Mouse (Mus musculus): ENCODE data around the gene Rprd2. TPM values are rescaled to one million over a fixed set of nuclear protein-coding genes. Genes with fewer than 3 reads are reported as not detected.

The Rprd2 gene
- polyA plus RNA-seq, 1 experiment: 20.1 TPM

- Histone ChIP-seq H3K4me3 (ENCODE audit: control insufficient read depth, insufficient read depth, low read length) (no peak overlapping the region), H3K27me3 (ENCODE audit: control insufficient read depth, insufficient read depth, low read length) (no peaks in the 10 kb centered on the region), H3K36me3 (ENCODE audit: control insufficient read depth, insufficient read depth, low read length) (no peaks in the 10 kb centered on the region), H3K27ac (ENCODE audit: control insufficient read depth, insufficient read depth, low read length) (no peak overlapping the region), H3K4me1 (replicated peaks; ENCODE audit: control insufficient read depth, insufficient read depth, low read length) (peaks cover 20% of the 10 kb centered on the region)
- TF ChIP-seq CTCF (IDR thresholded peaks at IDR 0.05; ENCODE audit: borderline replicate concordance, control insufficient read depth, extremely low read depth, insufficient read depth, low read length, poor library complexity) (0 out of 2 replicates have a peak, but pooled peaks have one; percentile 9), POLR2A (IDR thresholded peaks at IDR 0.05; ENCODE audit: control insufficient read depth, extremely low read depth, insufficient read depth, low read length, poor library complexity) (no peak)
- no peak for DNase-seq
- WGBS: 96% methylated on average over 12 of the region's 12 CpGs
Measured at GRCm38 (mm10) chr3:95735071-95735670, 83.5 kb downstream of the Rprd2 start.

DNA sequence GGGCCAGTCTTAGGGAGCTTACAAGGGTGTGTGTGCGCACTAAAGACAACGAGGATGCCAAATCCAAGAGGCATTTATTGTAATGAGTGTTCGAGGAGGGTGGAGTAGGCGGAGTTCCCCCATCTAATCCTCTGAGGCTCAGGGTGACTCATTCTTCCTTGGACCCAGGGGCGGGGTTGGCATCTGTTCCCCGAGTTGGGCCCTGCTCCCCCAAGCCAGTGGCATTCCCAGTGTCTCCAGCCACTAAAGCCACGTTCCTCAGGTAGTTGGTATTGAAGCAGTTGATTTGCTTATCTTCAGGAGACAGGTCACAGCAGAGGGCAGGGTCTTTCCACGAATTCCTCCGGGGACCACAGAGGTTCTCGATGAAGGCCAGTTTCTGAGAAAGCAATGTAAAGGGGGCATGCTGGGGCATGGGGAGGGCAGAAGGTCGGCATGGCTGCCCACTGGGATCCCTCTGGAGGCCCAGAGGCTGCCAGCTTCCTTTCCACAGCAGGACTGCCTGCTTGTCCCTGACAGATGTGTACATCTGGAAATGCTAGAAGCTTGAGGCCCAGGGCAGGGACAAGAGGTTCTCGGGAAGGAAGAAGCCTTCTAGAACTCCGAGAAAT is 84.5 kb downstream of the Rprd2 start:
- Histone ChIP-seq H3K27me3 (ENCODE audit: control insufficient read depth, insufficient read depth, low read length) (no peaks in the 10 kb centered on the region), H3K4me1 (replicated peaks; ENCODE audit: control insufficient read depth, insufficient read depth, low read length) (peaks cover 11% of the 10 kb centered on the region), H3K27ac (ENCODE audit: control insufficient read depth, insufficient read depth, low read length) (no peak overlapping the region), H3K36me3 (ENCODE audit: control insufficient read depth, insufficient read depth, low read length) (no peaks in the 10 kb centered on the region), H3K4me3 (ENCODE audit: control insufficient read depth, insufficient read depth, low read length) (no peak overlapping the region)
- 95% methylated on average over 13 of the region's 13 CpGs for WGBS
- no peak for DNase-seq
- TF ChIP-seq POLR2A (IDR thresholded peaks at IDR 0.05; ENCODE audit: control insufficient read depth, extremely low read depth, insufficient read depth, low read length, poor library complexity) (no peak), CTCF (IDR thresholded peaks at IDR 0.05; ENCODE audit: borderline replicate concordance, control insufficient read depth, extremely low read depth, insufficient read depth, low read length, poor library complexity) (no peak)

DNA sequence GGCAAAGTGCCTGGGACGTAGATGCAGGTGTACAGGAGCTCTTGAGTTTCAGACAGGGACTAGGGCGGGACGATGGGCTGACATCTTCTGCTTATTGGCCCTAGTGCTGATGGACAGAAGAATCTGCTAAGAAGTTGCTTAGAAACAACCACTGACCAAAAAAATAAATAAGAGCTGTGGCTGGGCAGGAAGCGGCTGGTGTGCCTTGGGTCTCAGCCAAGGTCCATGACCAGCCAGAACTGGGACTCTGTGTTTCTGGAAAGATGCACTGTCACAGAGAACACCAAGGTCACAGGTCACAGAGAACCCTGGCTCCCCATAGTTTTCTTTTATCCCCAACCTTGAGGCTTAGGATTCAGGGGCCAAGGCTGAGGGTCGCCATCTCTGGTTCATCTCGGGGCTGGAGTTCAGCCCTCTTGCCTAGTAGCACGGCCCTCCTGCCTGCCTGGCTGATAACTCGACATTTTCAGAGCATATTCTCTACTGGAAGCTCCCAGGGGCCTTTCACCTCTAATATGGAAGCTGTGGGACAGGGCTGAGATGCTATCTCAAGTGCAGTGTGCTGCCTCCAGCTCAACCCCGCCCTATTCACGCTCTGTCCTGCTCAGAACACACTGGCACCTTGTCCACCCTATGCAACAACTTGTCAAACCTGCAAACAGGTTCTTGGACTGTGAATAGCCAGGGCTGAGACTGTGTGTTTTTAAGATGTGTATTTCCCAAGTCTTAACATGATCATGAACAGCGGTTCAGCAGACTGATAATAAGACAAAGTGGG is 85.7 kb downstream of the Rprd2 start:
- DNase-seq: no peak
- Histone ChIP-seq H3K36me3 (ENCODE audit: control insufficient read depth, insufficient read depth, low read length) (no peaks in the 10 kb centered on the region), H3K4me1 (replicated peaks; ENCODE audit: control insufficient read depth, insufficient read depth, low read length) (peaks cover 3% of the 10 kb centered on the region; the same call in 1 of the 2 replicates), H3K4me3 (ENCODE audit: control insufficient read depth, insufficient read depth, low read length) (no peak overlapping the region), H3K27me3 (ENCODE audit: control insufficient read depth, insufficient read depth, low read length) (no peaks in the 10 kb centered on the region), H3K27ac (ENCODE audit: control insufficient read depth, insufficient read depth, low read length) (no peak overlapping the region)
- TF ChIP-seq CTCF (IDR thresholded peaks at IDR 0.05; ENCODE audit: borderline replicate concordance, control insufficient read depth, extremely low read depth, insufficient read depth, low read length, poor library complexity): no peak
- TF ChIP-seq POLR2A (IDR thresholded peaks at IDR 0.05; ENCODE audit: control insufficient read depth, extremely low read depth, insufficient read depth, low read length, poor library complexity): no peak
- 85% methylated on average over 11 of the region's 11 CpGs for WGBS

GRCm38 (mm10) chr3:95732297-95732696 is 86.4 kb downstream of the Rprd2 start:
- no peak for DNase-seq

DNA sequence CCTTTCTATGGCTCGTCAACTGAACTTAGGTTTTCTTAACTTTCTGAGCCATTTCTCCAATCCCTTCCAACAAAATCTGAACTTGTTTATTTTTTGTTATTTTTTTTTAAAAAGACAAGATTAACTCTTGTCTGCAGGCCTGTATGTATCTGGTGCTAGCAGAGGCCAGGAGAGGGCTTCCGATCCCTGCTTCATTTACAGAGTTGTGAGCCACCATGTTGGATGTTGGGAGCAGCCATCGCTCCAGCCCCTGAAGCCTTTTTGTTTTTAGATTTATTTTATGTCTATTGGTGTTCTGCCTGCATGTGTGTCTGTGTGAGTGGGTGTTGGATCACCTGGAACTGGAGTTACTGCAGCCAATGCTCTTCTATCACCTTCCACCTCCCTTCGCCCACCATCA is 86.9 kb downstream of the Rprd2 start:
- no peaks in the 10 kb centered on the region for H3K4me1 ChIP-seq (replicated peaks; ENCODE audit: control insufficient read depth, insufficient read depth, low read length)
- no peaks in the 10 kb centered on the region for H3K27me3 ChIP-seq (ENCODE audit: control insufficient read depth, insufficient read depth, low read length)
- no peaks in the 10 kb centered on the region for H3K36me3 ChIP-seq (ENCODE audit: control insufficient read depth, insufficient read depth, low read length)
- no peak overlapping the region for H3K27ac ChIP-seq (ENCODE audit: control insufficient read depth, insufficient read depth, low read length)
- no peak overlapping the region for H3K4me3 ChIP-seq (ENCODE audit: control insufficient read depth, insufficient read depth, low read length)
- WGBS: 99% methylated on average over 4 of the region's 4 CpGs
- TF ChIP-seq POLR2A (IDR thresholded peaks at IDR 0.05; ENCODE audit: control insufficient read depth, extremely low read depth, insufficient read depth, low read length, poor library complexity): no peak
- TF ChIP-seq CTCF (IDR thresholded peaks at IDR 0.05; ENCODE audit: borderline replicate concordance, control insufficient read depth, extremely low read depth, insufficient read depth, low read length, poor library complexity): no peak
- DNase-seq: no peak

More at GRCm38 (mm10) chr3:95732297-95732696, 86.4 kb downstream of the Rprd2 start:
- WGBS: 97% methylated on average over 9 of the region's 9 CpGs
- Histone ChIP-seq H3K4me3 (ENCODE audit: control insufficient read depth, insufficient read depth, low read length) (no peak overlapping the region), H3K36me3 (ENCODE audit: control insufficient read depth, insufficient read depth, low read length) (no peaks in the 10 kb centered on the region), H3K4me1 (replicated peaks; ENCODE audit: control insufficient read depth, insufficient read depth, low read length) (no peaks in the 10 kb centered on the region), H3K27me3 (ENCODE audit: control insufficient read depth, insufficient read depth, low read length) (no peaks in the 10 kb centered on the region), H3K27ac (ENCODE audit: control insufficient read depth, insufficient read depth, low read length) (no peak overlapping the region)
- TF ChIP-seq POLR2A (IDR thresholded peaks at IDR 0.05; ENCODE audit: control insufficient read depth, extremely low read depth, insufficient read depth, low read length, poor library complexity): no peak
- no peak for TF ChIP-seq CTCF (IDR thresholded peaks at IDR 0.05; ENCODE audit: borderline replicate concordance, control insufficient read depth, extremely low read depth, insufficient read depth, low read length, poor library complexity)

DNA sequence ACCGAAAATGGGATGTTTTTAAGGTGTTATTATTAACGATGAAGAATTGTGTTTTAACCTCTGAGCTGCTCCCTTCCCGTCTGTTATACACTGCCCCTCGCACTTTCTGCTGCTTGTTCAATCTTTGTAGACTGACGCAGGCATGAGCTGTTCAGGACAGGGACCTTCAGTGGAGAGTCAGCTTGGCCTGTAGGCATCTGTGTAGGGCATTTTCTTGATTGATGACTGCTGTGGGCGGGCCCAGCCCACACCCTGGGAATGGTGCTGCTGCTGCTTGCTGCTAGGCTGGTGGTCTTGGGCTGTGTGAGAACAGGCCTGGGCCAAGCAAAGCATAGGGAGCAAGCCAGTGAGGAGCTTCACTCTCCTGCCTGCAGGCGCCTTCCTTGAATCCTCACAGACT is 88.2 kb downstream of the Rprd2 start:
- Histone ChIP-seq H3K27me3 (ENCODE audit: control insufficient read depth, insufficient read depth, low read length) (no peaks in the 10 kb centered on the region), H3K27ac (ENCODE audit: control insufficient read depth, insufficient read depth, low read length) (no peak overlapping the region), H3K4me1 (replicated peaks; ENCODE audit: control insufficient read depth, insufficient read depth, low read length) (no peaks in the 10 kb centered on the region), H3K4me3 (ENCODE audit: control insufficient read depth, insufficient read depth, low read length) (no peak overlapping the region), H3K36me3 (ENCODE audit: control insufficient read depth, insufficient read depth, low read length) (no peaks in the 10 kb centered on the region)
- WGBS: 97% methylated on average over 7 of the region's 7 CpGs
- no peak for DNase-seq
- TF ChIP-seq POLR2A (IDR thresholded peaks at IDR 0.05; ENCODE audit: control insufficient read depth, extremely low read depth, insufficient read depth, low read length, poor library complexity) (no peak), CTCF (IDR thresholded peaks at IDR 0.05; ENCODE audit: borderline replicate concordance, control insufficient read depth, extremely low read depth, insufficient read depth, low read length, poor library complexity) (no peak)

Data from thymus, adult 2 months (tissue).